Mouse (Mus musculus) lung, postnatal 14 days (tissue): ENCODE results near the gene Muc1.
"Not testable (repeated sequence)": the region's sequence is repeated elsewhere in the genome, so short reads cannot be mapped to it uniquely, and the experiment has no call there.

Experiments
- DNase-seq: peaks from one replicate; pipeline ENCODE4 v3.0.0; 2021

The Muc1 gene

GRCm38 (mm10) chr3:89210162-89210561 lies 18.7 kb upstream of the Muc1 start:
- no peak for DNase-seq

GRCm38 (mm10) chr3:89210731-89211130 lies 18.1 kb upstream of the Muc1 start:
- DNase-seq, result no peak

GRCm38 (mm10) chr3:89213803-89214530 lies 14.9 kb upstream of the Muc1 start:
- peak; percentile 93 for DNase-seq

GRCm38 (mm10) chr3:89214681-89215411 lies 14.0 kb upstream of the Muc1 start, which contains the start of gene Thbs3:
Gene Thbs3 (plus strand): TSS chr3:89215180.
- no peak for DNase-seq

GRCm38 (mm10) chr3:89215853-89216252 lies 13.0 kb upstream of the Muc1 start:
- peak; percentile 89 for DNase-seq

GRCm38 (mm10) chr3:89216407-89216806 lies 12.4 kb upstream of the Muc1 start:
- not testable (repeated sequence) for DNase-seq

- no peak for DNase-seq
Observed at GRCm38 (mm10) chr3:89218271-89218670, 10.6 kb upstream of the Muc1 start.

GRCm38 (mm10) chr3:89219546-89219945 lies 9.3 kb upstream of the Muc1 start:
- no peak for DNase-seq

GRCm38 (mm10) chr3:89221167-89221566 lies 7.7 kb upstream of the Muc1 start:
- no peak for DNase-seq

GRCm38 (mm10) chr3:89224796-89225195 lies 4.1 kb upstream of the Muc1 start:
- no peak for DNase-seq

- DNase-seq, result no peak
Observed at GRCm38 (mm10) chr3:89225321-89225815, 3.5 kb upstream of the Muc1 start.

GRCm38 (mm10) chr3:89225918-89226317 lies 2.9 kb upstream of the Muc1 start:
- no peak for DNase-seq

GRCm38 (mm10) chr3:89226361-89226760 lies 2.5 kb upstream of the Muc1 start:
- no peak for DNase-seq

GRCm38 (mm10) chr3:89226900-89227299 lies 2.0 kb upstream of the Muc1 start, which contains the start of gene Mtx1:
Gene Mtx1 (minus strand): TSS chr3:89227088.
- DNase-seq, result no peak

GRCm38 (mm10) chr3:89227307-89228179 lies 1.3 kb upstream of the Muc1 start:
- peak; percentile 90 for DNase-seq

GRCm38 (mm10) chr3:89228180-89228549 lies 692 bp upstream of the Muc1 start:
- peak; percentile 94 for DNase-seq

GRCm38 (mm10) chr3:89229276-89229675 lies 419 bp downstream of the Muc1 start:
- no peak for DNase-seq

- no peak for DNase-seq
Observed at GRCm38 (mm10) chr3:89230561-89230960, 1.7 kb downstream of the Muc1 start.

GRCm38 (mm10) chr3:89231345-89231744 lies 2.5 kb downstream of the Muc1 start:
- no peak for DNase-seq

GRCm38 (mm10) chr3:89231772-89232275 lies 3.0 kb downstream of the Muc1 start:
- no peak for DNase-seq

GRCm38 (mm10) chr3:89232614-89233013 lies 3.8 kb downstream of the Muc1 start:
- DNase-seq, result peak; percentile 50

- peak; percentile 63 for DNase-seq
Observed at GRCm38 (mm10) chr3:89233562-89234110, 4.8 kb downstream of the Muc1 start.

- DNase-seq, result no peak
Observed at GRCm38 (mm10) chr3:89236516-89236915, 7.7 kb downstream of the Muc1 start.
